Mouse (Mus musculus): ENCODE measurements around the gene Nkd1. TPM values are rescaled to one million over a fixed set of nuclear protein-coding genes. Genes with fewer than 3 reads are reported as not detected.

The Nkd1 gene
- polyA plus RNA-seq, 1 experiment = 21.5 TPM

DNA sequence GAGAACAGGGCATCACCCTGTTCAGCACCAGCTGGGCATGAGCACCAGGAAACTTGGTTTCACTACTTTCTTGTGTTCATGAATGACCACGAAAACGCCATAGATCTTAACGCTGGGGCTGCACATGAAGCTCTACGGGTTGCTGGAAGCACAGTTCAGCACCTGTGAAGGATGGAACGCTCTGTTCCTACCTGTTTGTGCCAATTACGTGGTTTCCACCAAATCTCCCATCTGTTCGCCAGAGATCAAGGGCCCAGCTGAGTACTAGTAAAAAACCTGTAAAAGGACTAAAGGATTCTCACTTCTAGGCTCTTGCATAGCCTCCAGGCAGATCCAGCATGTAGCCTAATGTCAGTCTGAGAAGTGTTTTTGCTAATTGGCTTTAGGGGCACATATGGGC is 78.3 kb downstream of the Nkd1 start:
- 12% methylated on average over 7 of the region's 7 CpGs for WGBS
- no peak overlapping the region for H3K27ac ChIP-seq (ENCODE audit: insufficient read depth, low read length)
- no peak overlapping the region for H3K4me3 ChIP-seq (replicated peaks; ENCODE audit: insufficient read depth, low read depth, low read length)
- H3K4me1 ChIP-seq (ENCODE audit: control insufficient read depth, insufficient read depth, low read length) = peaks cover 11% of the 10 kb centered on the region
- TF ChIP-seq CTCF (IDR thresholded peaks at IDR 0.05; ENCODE audit: borderline replicate concordance, insufficient read depth, low read depth, low read length) = no peak
- TF ChIP-seq POLR2A (IDR thresholded peaks at IDR 0.05; ENCODE audit: borderline replicate concordance, insufficient read depth, low read length) = no peak
- peak; percentile 31 to 59 for DNase-seq
- H3K27me3 ChIP-seq (ENCODE audit: control insufficient read depth, insufficient read depth, low read length) = no peaks in the 10 kb centered on the region

DNA sequence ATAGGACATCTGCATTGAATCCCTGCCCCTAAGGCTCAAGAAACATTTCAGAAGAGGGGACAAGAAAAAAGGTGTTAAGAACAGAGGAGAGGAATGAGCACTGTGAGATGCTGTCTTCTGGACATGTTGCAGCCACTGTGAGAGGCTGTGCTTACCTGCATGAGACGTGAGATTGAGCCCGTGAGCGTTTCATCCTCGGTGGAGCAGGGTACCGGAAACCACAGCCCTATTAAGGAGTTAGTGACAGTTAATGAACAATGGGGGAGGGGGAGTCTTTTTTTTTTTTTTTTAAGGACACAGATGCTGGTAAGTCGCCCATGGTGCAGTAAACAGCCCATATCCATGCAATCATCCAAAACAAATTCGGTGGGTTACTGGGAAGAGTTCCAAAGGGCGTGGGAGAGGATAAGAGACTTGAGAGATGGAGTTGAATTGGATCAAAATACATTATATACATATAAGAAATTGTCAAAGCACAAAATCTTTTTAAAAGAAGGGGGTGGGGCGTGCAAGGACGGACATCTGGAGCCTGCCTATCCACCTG is 82.4 kb downstream of the Nkd1 start:
- Histone ChIP-seq H3K4me3 (replicated peaks; ENCODE audit: insufficient read depth, low read depth, low read length) (no peak overlapping the region), H3K4me1 (ENCODE audit: control insufficient read depth, insufficient read depth, low read length) (peaks cover 11% of the 10 kb centered on the region), H3K27me3 (ENCODE audit: control insufficient read depth, insufficient read depth, low read length) (no peaks in the 10 kb centered on the region), H3K27ac (ENCODE audit: insufficient read depth, low read length) (no peak overlapping the region)
- 31% methylated on average over 10 of the region's 10 CpGs for WGBS
- DNase-seq = no peak
- TF ChIP-seq CTCF (IDR thresholded peaks at IDR 0.05; ENCODE audit: borderline replicate concordance, insufficient read depth, low read depth, low read length) (no peak), POLR2A (IDR thresholded peaks at IDR 0.05; ENCODE audit: borderline replicate concordance, insufficient read depth, low read length) (no peak)

DNA sequence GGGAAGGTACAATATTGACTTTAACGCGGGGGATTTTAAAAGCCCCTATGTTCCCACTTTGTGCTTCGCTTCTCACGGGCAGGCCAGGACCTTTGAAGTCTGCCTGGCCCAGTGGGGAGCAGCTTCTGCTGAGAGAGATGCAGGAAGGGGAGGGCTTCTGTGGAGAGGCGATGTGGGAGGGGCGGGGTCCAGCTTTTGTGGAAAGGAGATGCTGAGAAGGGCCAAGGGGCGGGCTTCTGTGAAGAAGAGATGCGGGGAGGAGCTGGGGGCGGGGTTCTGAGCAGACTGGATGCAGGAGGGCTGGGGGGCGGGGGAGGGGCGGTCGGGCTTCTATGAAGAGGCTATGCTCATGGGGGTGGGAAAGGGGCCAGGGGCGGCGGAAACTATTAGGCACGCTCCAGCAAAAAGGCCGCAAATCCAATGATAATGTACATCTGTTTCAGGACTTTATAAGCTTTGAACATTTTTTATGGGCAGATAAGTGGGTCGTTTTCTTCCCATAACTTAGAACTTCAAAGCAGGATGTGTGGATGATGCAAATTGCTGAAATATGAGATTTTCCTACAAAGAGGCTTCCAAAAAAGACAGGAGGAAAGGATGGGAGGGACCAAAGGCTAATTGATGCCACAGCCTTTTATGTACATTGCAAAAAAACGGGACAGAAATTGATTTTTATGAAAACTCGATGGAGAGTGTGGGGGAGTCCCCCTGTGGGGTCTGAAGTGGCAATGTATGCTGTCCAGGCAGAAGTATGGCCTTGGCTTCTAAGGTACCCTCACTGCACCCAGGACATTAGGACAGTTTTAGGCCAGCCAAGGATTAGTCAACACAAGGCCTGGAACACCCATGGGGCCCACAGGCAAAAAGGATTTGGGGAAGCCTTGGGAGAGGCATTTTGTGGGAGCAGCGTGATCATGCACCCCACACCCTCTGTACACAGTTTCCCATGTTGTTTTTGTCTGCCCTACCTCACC is 83.2 kb downstream of the Nkd1 start:
- DNase-seq = no peak
- Histone ChIP-seq H3K4me1 (ENCODE audit: control insufficient read depth, insufficient read depth, low read length) (peaks cover 6% of the 10 kb centered on the region), H3K27me3 (ENCODE audit: control insufficient read depth, insufficient read depth, low read length) (no peaks in the 10 kb centered on the region), H3K4me3 (replicated peaks; ENCODE audit: insufficient read depth, low read depth, low read length) (no peak overlapping the region), H3K27ac (ENCODE audit: insufficient read depth, low read length) (no peak overlapping the region)
- TF ChIP-seq POLR2A (IDR thresholded peaks at IDR 0.05; ENCODE audit: borderline replicate concordance, insufficient read depth, low read length) = no peak
- no peak for TF ChIP-seq CTCF (IDR thresholded peaks at IDR 0.05; ENCODE audit: borderline replicate concordance, insufficient read depth, low read depth, low read length)
- 17% methylated on average over 20 of the region's 20 CpGs for WGBS

DNA sequence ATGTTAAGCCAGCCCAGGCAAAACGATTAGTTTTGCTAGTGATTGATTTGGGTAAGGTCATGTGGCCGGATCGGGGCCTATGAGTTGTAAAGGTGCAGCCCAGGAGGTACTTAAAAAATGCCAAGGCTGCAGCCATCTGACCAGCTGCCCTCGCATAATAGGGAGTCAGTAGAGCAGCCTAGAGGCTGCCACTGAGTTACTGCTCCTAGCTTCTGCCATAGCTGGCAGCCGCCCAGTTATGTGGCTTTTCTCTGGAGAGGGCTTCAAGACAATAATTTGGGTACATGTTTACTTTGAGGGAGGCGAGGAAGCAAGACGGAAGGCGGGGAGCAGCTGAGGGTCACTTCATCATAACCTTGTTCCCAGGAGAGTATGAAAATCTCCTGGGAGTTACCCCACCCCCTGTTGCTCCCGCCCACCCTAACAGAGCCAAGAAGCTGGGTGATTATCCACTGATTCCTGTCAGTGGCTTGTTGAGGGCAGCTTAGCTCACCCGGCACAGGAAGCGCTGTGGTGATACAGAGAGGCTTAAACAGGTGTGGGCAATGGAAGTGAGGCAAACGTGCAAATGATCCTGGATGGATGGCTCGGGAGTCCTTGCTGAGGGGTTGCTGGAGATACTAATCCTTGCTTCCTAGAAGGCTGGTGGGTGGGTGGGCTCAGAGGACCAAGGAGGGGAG is 84.3 kb downstream of the Nkd1 start:
- Histone ChIP-seq H3K27me3 (ENCODE audit: control insufficient read depth, insufficient read depth, low read length) (no peaks in the 10 kb centered on the region), H3K27ac (ENCODE audit: insufficient read depth, low read length) (no peak overlapping the region), H3K4me1 (ENCODE audit: control insufficient read depth, insufficient read depth, low read length) (no peaks in the 10 kb centered on the region), H3K4me3 (replicated peaks; ENCODE audit: insufficient read depth, low read depth, low read length) (no peak overlapping the region)
- 51% methylated on average over 13 of the region's 13 CpGs for WGBS
- no peak for DNase-seq
- TF ChIP-seq CTCF (IDR thresholded peaks at IDR 0.05; ENCODE audit: borderline replicate concordance, insufficient read depth, low read depth, low read length) = no peak
- no peak for TF ChIP-seq POLR2A (IDR thresholded peaks at IDR 0.05; ENCODE audit: borderline replicate concordance, insufficient read depth, low read length)

DNA sequence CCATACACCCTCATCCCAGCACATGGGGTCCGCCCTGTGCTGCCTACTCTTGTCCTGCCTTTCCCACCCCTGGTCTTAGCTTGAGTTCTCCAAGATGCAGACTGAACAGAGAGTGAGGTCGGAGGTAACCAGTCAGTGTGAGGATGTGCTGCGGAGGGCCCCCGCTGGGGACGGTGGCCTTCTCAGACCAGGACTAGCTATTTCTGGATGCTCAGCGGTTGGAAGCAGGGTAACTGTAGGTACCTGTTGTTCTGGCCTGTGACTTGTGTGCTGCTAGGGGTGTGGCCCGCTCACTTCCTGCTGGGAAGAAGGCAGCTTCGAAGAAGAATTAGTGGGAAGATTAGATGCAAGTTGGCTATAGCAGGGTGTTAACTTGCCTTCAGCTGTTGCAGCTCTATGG is 87.9 kb downstream of the Nkd1 start:
- Histone ChIP-seq H3K27me3 (ENCODE audit: control insufficient read depth, insufficient read depth, low read length) (no peaks in the 10 kb centered on the region), H3K4me1 (ENCODE audit: control insufficient read depth, insufficient read depth, low read length) (no peaks in the 10 kb centered on the region), H3K27ac (ENCODE audit: insufficient read depth, low read length) (no peak overlapping the region), H3K4me3 (replicated peaks; ENCODE audit: insufficient read depth, low read depth, low read length) (no peak overlapping the region)
- TF ChIP-seq POLR2A (IDR thresholded peaks at IDR 0.05; ENCODE audit: borderline replicate concordance, insufficient read depth, low read length) (no peak), CTCF (IDR thresholded peaks at IDR 0.05; ENCODE audit: borderline replicate concordance, insufficient read depth, low read depth, low read length) (no peak)
- WGBS = 87% methylated on average over 8 of the region's 8 CpGs
- DNase-seq = no peak

DNA sequence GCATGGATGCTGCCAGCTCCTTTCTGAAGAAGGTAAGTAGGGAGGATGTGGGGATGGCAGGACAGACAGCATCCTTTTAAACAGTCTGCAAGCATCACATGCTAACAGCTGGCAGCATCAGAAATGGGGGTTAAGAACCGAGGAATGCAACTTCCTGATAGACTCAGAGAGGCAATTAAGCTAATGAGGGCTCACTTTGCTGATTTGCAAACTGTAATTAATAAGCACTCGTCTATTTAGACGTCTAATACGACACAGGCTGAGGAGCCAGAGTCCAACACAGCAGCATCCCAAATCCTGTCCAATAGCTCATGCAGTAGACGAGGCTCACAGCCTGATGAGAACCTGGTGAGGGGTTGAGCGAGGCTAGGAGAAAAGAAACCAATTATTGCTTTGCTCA is 89.1 kb downstream of the Nkd1 start:
- no peak for TF ChIP-seq CTCF (IDR thresholded peaks at IDR 0.05; ENCODE audit: borderline replicate concordance, insufficient read depth, low read depth, low read length)
- TF ChIP-seq POLR2A (IDR thresholded peaks at IDR 0.05; ENCODE audit: borderline replicate concordance, insufficient read depth, low read length) = no peak
- WGBS = 67% methylated on average over 6 of the region's 6 CpGs
- Histone ChIP-seq H3K4me1 (ENCODE audit: control insufficient read depth, insufficient read depth, low read length) (no peaks in the 10 kb centered on the region), H3K27ac (ENCODE audit: insufficient read depth, low read length) (no peak overlapping the region), H3K4me3 (replicated peaks; ENCODE audit: insufficient read depth, low read depth, low read length) (no peak overlapping the region), H3K27me3 (ENCODE audit: control insufficient read depth, insufficient read depth, low read length) (no peaks in the 10 kb centered on the region)
- no peak for DNase-seq

DNA sequence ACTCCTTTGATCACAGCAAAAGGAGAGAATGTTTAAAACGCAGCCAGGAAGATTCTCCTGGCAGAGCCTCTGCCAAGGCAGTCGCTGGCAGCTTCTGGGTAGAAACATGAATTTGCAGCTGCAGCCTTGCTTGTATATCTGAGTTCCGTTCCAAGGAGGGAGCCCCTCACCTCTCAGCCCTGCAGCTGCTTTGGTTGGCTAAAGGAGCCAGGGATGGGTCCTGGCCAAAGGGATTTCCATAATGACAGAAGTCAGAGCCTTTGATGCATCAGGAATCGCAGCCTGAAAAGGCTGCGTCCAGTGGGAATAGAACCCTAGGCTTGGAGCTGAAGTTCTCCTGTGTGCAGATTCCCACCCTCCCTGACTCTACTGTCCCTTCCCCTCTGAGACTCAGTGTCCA is 93.8 kb downstream of the Nkd1 start:
- no peaks in the 10 kb centered on the region for H3K4me1 ChIP-seq (ENCODE audit: control insufficient read depth, insufficient read depth, low read length)
- 31% methylated on average over 5 of the region's 5 CpGs for WGBS
- DNase-seq = no peak
- no peak overlapping the region for H3K27ac ChIP-seq (ENCODE audit: insufficient read depth, low read length)
- TF ChIP-seq POLR2A (IDR thresholded peaks at IDR 0.05; ENCODE audit: borderline replicate concordance, insufficient read depth, low read length) (no peak), CTCF (IDR thresholded peaks at IDR 0.05; ENCODE audit: borderline replicate concordance, insufficient read depth, low read depth, low read length) (no peak)
- no peaks in the 10 kb centered on the region for H3K27me3 ChIP-seq (ENCODE audit: control insufficient read depth, insufficient read depth, low read length)
- H3K4me3 ChIP-seq (replicated peaks; ENCODE audit: insufficient read depth, low read depth, low read length) = no peak overlapping the region
